Mouse (Mus musculus): ENCODE data around the gene Hadha. TPM values are rescaled to one million over a fixed set of nuclear protein-coding genes. Genes with fewer than 3 reads are reported as not detected.
A peak's percentile ranks its signal among the peaks of the same experiment; 100 is the strongest.

The Hadha gene
- polyA plus RNA-seq, 1 experiment from 2014 or later = 129 TPM

DNA sequence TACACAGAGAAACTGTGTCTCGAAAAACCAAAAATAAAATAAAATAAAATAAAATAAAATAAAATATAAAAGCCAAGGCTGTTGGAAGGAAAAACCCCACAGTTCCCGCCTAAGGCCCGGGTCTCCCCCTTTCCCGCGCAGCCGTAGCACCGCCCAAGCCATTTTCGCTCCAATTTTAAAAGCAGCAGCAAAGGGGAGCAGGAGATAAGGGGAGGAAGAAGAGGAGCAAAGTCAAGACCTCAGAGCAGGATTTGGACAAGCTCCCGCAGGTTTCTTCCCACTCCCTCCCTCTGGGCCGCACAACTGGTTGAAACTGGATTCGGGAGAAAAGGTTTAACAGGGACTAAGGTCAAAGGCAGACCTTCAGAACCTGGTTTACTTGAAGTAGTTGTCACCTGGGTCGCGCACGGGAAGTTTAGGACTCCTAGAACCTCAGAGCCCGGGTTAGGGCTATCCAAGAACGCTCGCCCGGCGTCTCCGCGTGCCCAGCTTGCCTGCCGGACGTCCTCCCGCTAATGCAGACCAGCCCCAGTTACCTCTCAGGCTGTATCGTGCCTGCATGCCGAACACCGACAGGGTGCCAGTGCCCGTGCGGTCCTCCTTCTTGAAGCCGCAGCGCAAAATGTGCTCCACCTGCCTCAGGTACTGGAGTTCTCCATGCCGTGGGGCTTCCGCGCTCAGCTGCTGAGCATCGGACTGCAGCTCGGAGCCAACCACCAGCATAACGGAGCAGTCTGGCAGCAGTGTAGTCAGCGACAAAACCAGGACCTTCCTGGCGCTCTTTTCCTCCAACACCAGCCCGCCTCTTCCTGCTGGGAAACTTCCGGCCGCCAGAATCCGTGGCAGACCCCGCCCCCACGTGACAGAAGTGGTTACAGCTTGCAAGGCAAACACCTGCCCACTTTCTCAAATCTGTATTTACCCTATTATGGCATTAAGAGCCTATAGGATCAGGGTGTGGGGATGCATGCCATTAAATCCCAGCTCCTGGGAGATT, 81.8 kb downstream of the Hadha start, which contains the start of gene Tyms:
Gene Tyms, minus strand, starts transcription at position 793 of the 997 bp plus-strand sequence.
- H3K9me3 ChIP-seq (replicated peaks; ENCODE audit: control insufficient read depth, low read length) = no peaks in the 10 kb centered on the region
- no peaks in the 10 kb centered on the region for H3K27me3 ChIP-seq (ENCODE audit: control insufficient read depth, insufficient read depth, low read length)
- H3K4me2 ChIP-seq = peak within 1 kb of the TSS; percentile 82
- peak within 1 kb of the TSS; percentile 88 for H3K4me3 ChIP-seq (ENCODE audit: low read depth, low read length)
- peak; percentile 82; the same call in 1 of the 2 replicates for ATAC-seq (replicated peaks; ENCODE audit: insufficient number of reproducible peaks, low FRiP score, low TSS enrichment)
- WGBS (ENCODE audit: insufficient replicate concordance) = under 1% methylated on average over 45 of the region's 45 CpGs
- H3K27ac ChIP-seq (ENCODE audit: low read depth, low read length) = peak within 1 kb of the TSS; percentile 88
- H3K9ac ChIP-seq (ENCODE audit: low read depth, low read length) = peak within 1 kb of the TSS; percentile 95
- H3K36me3 ChIP-seq (ENCODE audit: control insufficient read depth, insufficient read depth, low read length) = peaks cover 13% of the 10 kb centered on the region
- peaks cover 6% of the 10 kb centered on the region; the same call in 1 of the 2 replicates for H3K4me1 ChIP-seq (ENCODE audit: control insufficient read depth, insufficient read depth, low read length)

DNA sequence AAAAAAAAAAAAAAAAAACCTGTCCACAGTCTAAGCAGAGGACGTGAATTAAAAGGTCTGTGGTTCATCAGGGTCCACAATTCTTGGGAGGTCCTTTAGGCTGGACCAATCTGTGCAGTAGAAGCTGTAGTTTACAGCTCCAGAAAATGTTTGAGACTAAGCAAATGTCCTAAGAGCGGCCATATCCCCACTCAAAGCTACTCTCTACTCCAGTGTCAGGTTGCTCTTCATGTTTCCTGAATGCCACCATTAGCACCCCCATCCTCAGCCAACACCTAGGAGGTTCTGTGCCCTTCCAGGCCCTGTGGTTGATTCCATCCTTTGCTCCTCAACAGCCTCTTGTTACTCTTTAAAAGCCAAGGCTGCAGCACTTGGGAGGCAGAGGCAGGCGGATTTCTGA, 82.6 kb downstream of the Hadha start:
- H3K36me3 ChIP-seq (ENCODE audit: control insufficient read depth, insufficient read depth, low read length) = peaks cover 18% of the 10 kb centered on the region
- H3K9me3 ChIP-seq (replicated peaks; ENCODE audit: control insufficient read depth, low read length) = no peaks in the 10 kb centered on the region
- 49% methylated on average over 3 of the region's 3 CpGs for WGBS (ENCODE audit: insufficient replicate concordance)
- ATAC-seq (replicated peaks; ENCODE audit: insufficient number of reproducible peaks, low FRiP score, low TSS enrichment) = peak; percentile 26; the same call in 1 of the 2 replicates
- H3K27me3 ChIP-seq (ENCODE audit: control insufficient read depth, insufficient read depth, low read length) = no peaks in the 10 kb centered on the region
- peak overlapping the region; percentile 88 for H3K4me3 ChIP-seq (ENCODE audit: low read depth, low read length)
- H3K4me2 ChIP-seq = peak overlapping the region; percentile 82
- H3K27ac ChIP-seq (ENCODE audit: low read depth, low read length) = no peak overlapping the region
- H3K9ac ChIP-seq (ENCODE audit: low read depth, low read length) = peak overlapping the region; percentile 95
- H3K4me1 ChIP-seq (ENCODE audit: control insufficient read depth, insufficient read depth, low read length) = peaks cover 6% of the 10 kb centered on the region; the same call in 1 of the 2 replicates

DNA sequence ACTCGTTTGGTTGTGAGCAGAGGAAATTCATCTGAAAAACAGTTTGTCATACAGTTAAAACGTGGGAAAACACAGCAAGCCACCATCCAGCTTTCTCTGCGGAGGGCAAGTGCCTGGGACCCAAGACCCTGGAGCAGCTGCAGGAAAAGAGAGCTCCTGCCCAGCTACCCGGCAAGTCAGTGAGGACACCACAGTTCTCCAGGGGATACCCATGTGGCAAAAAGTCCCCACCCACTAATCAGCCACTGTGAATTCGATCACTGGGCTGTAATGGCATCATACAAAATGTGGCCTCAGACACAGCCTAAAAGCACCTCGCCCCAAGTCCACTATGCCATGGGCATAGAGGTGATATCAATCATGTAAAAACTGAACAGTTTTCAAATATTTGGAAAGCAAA, 83.3 kb downstream of the Hadha start:
- Histone ChIP-seq H3K9me3 (replicated peaks; ENCODE audit: control insufficient read depth, low read length) (no peaks in the 10 kb centered on the region), H3K4me2 (peak overlapping the region; percentile 82), H3K4me1 (ENCODE audit: control insufficient read depth, insufficient read depth, low read length) (peaks cover 6% of the 10 kb centered on the region; the same call in 1 of the 2 replicates), H3K9ac (ENCODE audit: low read depth, low read length) (no peak overlapping the region), H3K27ac (ENCODE audit: low read depth, low read length) (no peak overlapping the region), H3K4me3 (ENCODE audit: low read depth, low read length) (peak overlapping the region; percentile 88), H3K27me3 (ENCODE audit: control insufficient read depth, insufficient read depth, low read length) (no peaks in the 10 kb centered on the region), H3K36me3 (ENCODE audit: control insufficient read depth, insufficient read depth, low read length) (peaks cover 19% of the 10 kb centered on the region)
- no peak for ATAC-seq (replicated peaks; ENCODE audit: insufficient number of reproducible peaks, low FRiP score, low TSS enrichment)
- 80% methylated on average over 6 of the region's 6 CpGs for WGBS (ENCODE audit: insufficient replicate concordance)

MicroRNAs within 50 kb of the gene (microRNA counts, 519-probe panel; counts per million panel counts)
- 32.2 counts per million for microRNA mmu-miR-1960

Small RNA genes lying within 50 kb of the gene (microRNA-seq; reads per million reads assigned to microRNA genes)
- 3.1 reads per million, percentile 32 among the genes with 10 or more reads in this experiment for gene Mir1960 (ENCODE audit: borderline number of aligned reads)

Other genes with a start within 250 kb of the Hadha start
- gene Il6, start 142.0 kb downstream of the Hadha start, polyA plus RNA-seq (2014; fragmentation: Nextera tagmentation; extraction: Ambion mirVana) = 0.14 TPM in 1 of 2 replicates, not detected in the other
- gene Tyms, start 81.5 kb downstream of the Hadha start, polyA plus RNA-seq (2014; fragmentation: Nextera tagmentation; extraction: Ambion mirVana) = 158 and 173 TPM in 2 replicates
- gene Garem2, start 50.0 kb downstream of the Hadha start, polyA plus RNA-seq (2014; fragmentation: Nextera tagmentation; extraction: Ambion mirVana) = 0.21 and 0.23 TPM in 2 replicates
- not detected in 2 replicates for gene 3110082J24Rik, start 49.1 kb downstream of the Hadha start, polyA plus RNA-seq (2014; fragmentation: Nextera tagmentation; extraction: Ambion mirVana)
- 268 and 306 TPM in 2 replicates for gene Hadhb, start 86 bp upstream of the Hadha start, polyA plus RNA-seq (2014; fragmentation: Nextera tagmentation; extraction: Ambion mirVana)
- gene Adgrf3, start 50.6 kb upstream of the Hadha start, polyA plus RNA-seq (2014; fragmentation: Nextera tagmentation; extraction: Ambion mirVana) = 0.24 and 0.62 TPM in 2 replicates
- 22.9 and 24.9 TPM in 2 replicates for gene Selenoi, start 77.4 kb upstream of the Hadha start, polyA plus RNA-seq (2014; fragmentation: Nextera tagmentation; extraction: Ambion mirVana)
- 0.36 TPM in 1 of 2 replicates, not detected in the other for gene Drc1, start 126.2 kb upstream of the Hadha start, polyA plus RNA-seq (2014; fragmentation: Nextera tagmentation; extraction: Ambion mirVana)